Mouse (Mus musculus): ENCODE data around the gene Sycp2l. TPM values are rescaled to one million over a fixed set of nuclear protein-coding genes. Genes with fewer than 3 reads are reported as not detected.

Gene Sycp2l
- polyA plus RNA-seq, 1 experiment from 2014 or later: not detected

GRCm38 (mm10) chr13:41219687-41220303, 105.7 kb downstream of the Sycp2l start:
- Histone ChIP-seq H3K36me3 (ENCODE audit: control insufficient read depth, insufficient read depth, low read length) (no peaks in the 10 kb centered on the region), H3K9ac (ENCODE audit: low read length) (peak overlapping the region; percentile 61), H3K27me3 (ENCODE audit: control insufficient read depth, insufficient read depth, low read length) (no peaks in the 10 kb centered on the region), H3K4me1 (ENCODE audit: control insufficient read depth, insufficient read depth, low read length) (no peaks in the 10 kb centered on the region), H3K9me3 (ENCODE audit: control insufficient read depth, low read length) (no peaks in the 10 kb centered on the region), H3K27ac (replicated peaks; ENCODE audit: low read depth, low read length) (no peak overlapping the region), H3K4me2 (ENCODE audit: low read depth, severe bottlenecking) (peak overlapping the region; percentile 41), H3K4me3 (ENCODE audit: low read depth, low read length) (peak overlapping the region; percentile 48)
- 4% methylated on average over 32 of the region's 39 CpGs for WGBS
- DNase-seq (ENCODE audit: low spot score): no peak
- ATAC-seq (ENCODE audit: insufficient number of reproducible peaks, low FRiP score, low TSS enrichment, low read depth): peak; percentile 5

- peak within 1 kb of the TSS; percentile 61 for H3K9ac ChIP-seq (ENCODE audit: low read length)
- WGBS: 3% methylated on average over 35 of the region's 77 CpGs
- peak within 1 kb of the TSS; percentile 48 for H3K4me3 ChIP-seq (ENCODE audit: low read depth, low read length)
- no peaks in the 10 kb centered on the region for H3K27me3 ChIP-seq (ENCODE audit: control insufficient read depth, insufficient read depth, low read length)
- 0 out of 2 replicates have a peak within 1 kb of the TSS, but pooled peaks have one; percentile 12 for H3K27ac ChIP-seq (replicated peaks; ENCODE audit: low read depth, low read length)
- H3K4me2 ChIP-seq (ENCODE audit: low read depth, severe bottlenecking): peak within 1 kb of the TSS; percentile 41
- H3K9me3 ChIP-seq (ENCODE audit: control insufficient read depth, low read length): no peaks in the 10 kb centered on the region
- H3K4me1 ChIP-seq (ENCODE audit: control insufficient read depth, insufficient read depth, low read length): no peaks in the 10 kb centered on the region
- ATAC-seq (ENCODE audit: insufficient number of reproducible peaks, low FRiP score, low TSS enrichment, low read depth): peak; percentile 95
- peak; percentile 89 for DNase-seq (ENCODE audit: low spot score)
- H3K36me3 ChIP-seq (ENCODE audit: control insufficient read depth, insufficient read depth, low read length): no peaks in the 10 kb centered on the region
These were observed 106.3 kb downstream of the Sycp2l start, which contains the start of gene Elovl2 for GRCm38 (mm10) chr13:41220304-41220834. Elovl2 (minus strand) TSS chr13:41220405.

Other genes starting within 250 kb of the Sycp2l start
- gene Pak1ip1, start 113.3 kb upstream of the Sycp2l start, polyA plus RNA-seq (2014; fragmentation: Nextera tagmentation; extraction: Ambion mirVana): 65.1 and 66.2 TPM in 2 replicates
- 199 and 211 TPM in 2 replicates for gene Tmem14c, start 98.0 kb upstream of the Sycp2l start, polyA plus RNA-seq (2014; fragmentation: Nextera tagmentation; extraction: Ambion mirVana)
- gene Mak, start 34.6 kb upstream of the Sycp2l start, polyA plus RNA-seq (2014; fragmentation: Nextera tagmentation; extraction: Ambion mirVana): 0.57 and 1.0 TPM in 2 replicates
- gene Gcm2, start 3.3 kb upstream of the Sycp2l start, polyA plus RNA-seq (2014; fragmentation: Nextera tagmentation; extraction: Ambion mirVana): not detected in 2 replicates
- gene Elovl2, start 106.1 kb downstream of the Sycp2l start, polyA plus RNA-seq (2014; fragmentation: Nextera tagmentation; extraction: Ambion mirVana): 17.1 and 18.8 TPM in 2 replicates
- gene Smim13, start 135.5 kb downstream of the Sycp2l start, polyA plus RNA-seq (2014; fragmentation: Nextera tagmentation; extraction: Ambion mirVana): 9.4 and 12.8 TPM in 2 replicates
- gene Gm17364, start 159.7 kb downstream of the Sycp2l start, polyA plus RNA-seq (2014; fragmentation: Nextera tagmentation; extraction: Ambion mirVana): not detected in 2 replicates

Measured in limb, embryonic 11.5 days (tissue).